Mouse (Mus musculus) thymus, postnatal 36 days (tissue): Measurements from ENCODE around the gene Fibp.

ENCODE experiments used
- DNase-seq, 2 experiments: peaks; one replicate each; pipeline ENCODE4 v3.0.0; 2022; ENCODE audit warnings: mixed read lengths in 2 of 2

Fibp gene

GRCm38 (mm10) chr19:5466916-5467500 lies 6.6 kb downstream of the Fibp start:
- no peak for DNase-seq

- peak; percentile 69 to 80 for DNase-seq
Measured at GRCm38 (mm10) chr19:5468374-5468773, 8.0 kb downstream of the Fibp start, which contains the start of gene Ctsw. Ctsw (minus strand) TSS chr19:5468507.

- no peak for DNase-seq
Measured at GRCm38 (mm10) chr19:5471846-5472245, 11.4 kb downstream of the Fibp start.

GRCm38 (mm10) chr19:5472857-5473256 lies 12.4 kb downstream of the Fibp start:
- no peak for DNase-seq

- DNase-seq: peak; percentile 66 to 76
Measured at GRCm38 (mm10) chr19:5473720-5474119, 13.3 kb downstream of the Fibp start, which contains the start of gene Efemp2. Efemp2 (plus strand) TSS chr19:5473954.

GRCm38 (mm10) chr19:5474281-5475068 lies 14.1 kb downstream of the Fibp start:
- no peak for DNase-seq

GRCm38 (mm10) chr19:5475069-5475714 lies 14.8 kb downstream of the Fibp start:
- DNase-seq: no peak

- no peak for DNase-seq
Measured at GRCm38 (mm10) chr19:5477004-5477667, 16.7 kb downstream of the Fibp start.

GRCm38 (mm10) chr19:5477668-5478300 lies 17.4 kb downstream of the Fibp start:
- no peak for DNase-seq

- no peak for DNase-seq
Measured at GRCm38 (mm10) chr19:5480016-5480415, 19.6 kb downstream of the Fibp start.

GRCm38 (mm10) chr19:5481398-5481797 lies 21.0 kb downstream of the Fibp start:
- DNase-seq: no peak

GRCm38 (mm10) chr19:5483386-5484359 lies 23.3 kb downstream of the Fibp start:
- DNase-seq: no peak

- no peak for DNase-seq
Measured at GRCm38 (mm10) chr19:5484496-5484895, 24.1 kb downstream of the Fibp start.

GRCm38 (mm10) chr19:5485371-5485770 lies 25.0 kb downstream of the Fibp start:
- no peak for DNase-seq

- DNase-seq: no peak
Measured at GRCm38 (mm10) chr19:5485821-5486220, 25.4 kb downstream of the Fibp start.

GRCm38 (mm10) chr19:5486286-5486685 lies 25.9 kb downstream of the Fibp start:
- no peak for DNase-seq

GRCm38 (mm10) chr19:5486771-5487170 lies 26.4 kb downstream of the Fibp start:
- no peak for DNase-seq

- peak; percentile 94 to 96 for DNase-seq
Measured at GRCm38 (mm10) chr19:5487768-5488550, 27.5 kb downstream of the Fibp start, which contains the start of gene Mus81. Mus81 (minus strand) TSS chr19:5488402.

GRCm38 (mm10) chr19:5488878-5489571 lies 28.6 kb downstream of the Fibp start:
- peak; percentile 98 to 99 for DNase-seq

- peak in 1 of 2 experiments; percentile 8 for DNase-seq
Measured at GRCm38 (mm10) chr19:5489721-5490120, 29.3 kb downstream of the Fibp start.
